Mouse (Mus musculus) right cerebral cortex, postnatal 36 days (tissue): Measurements from ENCODE around the gene Magohb.

Source experiments
- DNase-seq, 2 experiments: peaks; one replicate each; pipeline ENCODE4 v3.0.0; 2022; ENCODE audit warnings: low spot score in 2 of 2, mixed read lengths in 1 of 2

The Magohb gene

GRCm38 (mm10) chr6:131262009-131262408 is 31.0 kb downstream of the Magohb start:
- no peak for DNase-seq

- DNase-seq, result no peak
Measured at GRCm38 (mm10) chr6:131247206-131247605, 45.8 kb downstream of the Magohb start, which contains the start of gene Klra2. Klra2 (minus strand) TSS chr6:131247362.

GRCm38 (mm10) chr6:131245081-131245480 is 48.0 kb downstream of the Magohb start:
- DNase-seq, result no peak
